Mouse (Mus musculus): Measurements from ENCODE around the gene Ndufaf8.

Gene Ndufaf8

GRCm38 (mm10) chr11:120134148-120134547 lies 35.4 kb downstream of the Ndufaf8 start:
- in situ Hi-C loops (cut with MboI, MseI): no loop called here

GRCm38 (mm10) chr11:120134847-120135530 lies 36.3 kb downstream of the Ndufaf8 start:
- in situ Hi-C loops (cut with MboI, MseI): no loop called here

GRCm38 (mm10) chr11:120136195-120136594 lies 37.5 kb downstream of the Ndufaf8 start:
- in situ Hi-C loops (cut with MboI, MseI): no loop called here

GRCm38 (mm10) chr11:120136796-120137624 lies 38.3 kb downstream of the Ndufaf8 start:
- in situ Hi-C loops (cut with MboI, MseI): no loop called here

- in situ Hi-C loops (cut with MboI, MseI): no loop called here
These were observed 38.9 kb downstream of the Ndufaf8 start for GRCm38 (mm10) chr11:120137625-120138004.

- in situ Hi-C loops (cut with MboI, MseI): no loop called here
These were observed 40.6 kb downstream of the Ndufaf8 start for GRCm38 (mm10) chr11:120139309-120139731.

GRCm38 (mm10) chr11:120140255-120140654 lies 41.5 kb downstream of the Ndufaf8 start:
- in situ Hi-C loops (cut with MboI, MseI): no loop called here

GRCm38 (mm10) chr11:120142601-120143051 lies 43.9 kb downstream of the Ndufaf8 start:
- in situ Hi-C loops (cut with MboI, MseI): no loop called here

GRCm38 (mm10) chr11:120143708-120144497 lies 45.2 kb downstream of the Ndufaf8 start:
- in situ Hi-C loops (cut with MboI, MseI): no loop called here

GRCm38 (mm10) chr11:120148201-120148855 lies 49.6 kb downstream of the Ndufaf8 start:
- in situ Hi-C loops (cut with MboI, MseI): no loop called here

- in situ Hi-C loops (cut with MboI, MseI): no loop called here
These were observed 50.9 kb downstream of the Ndufaf8 start for GRCm38 (mm10) chr11:120149510-120150200.

All from T-helper 1 cell (primary cell).